Mouse (Mus musculus) heart, embryonic 16.5 days (tissue): ENCODE measurements around the gene Syt1. TPM values are rescaled to one million over a fixed set of nuclear protein-coding genes. Genes with fewer than 3 reads are reported as not detected.

Experiments used
- ATAC-seq: fragments of 200-750 bp; cut with Nextera tagmentation; replicated peaks from 2 replicates; pipeline ENCODE4 v1.8.0; 2017; ENCODE audit warnings: moderate number of reproducible peaks; ENCODE audit not compliant: insufficient read depth, low FRiP score; ENCODE audit errors: extremely low read depth
- H3K27ac ChIP-seq: fragments of 300-500 bp; sonication (generic); 2 replicates; pipeline ENCODE4 v1.5.1; 2014; ENCODE audit warnings: mild to moderate bottlenecking, low read length, control low read depth, moderate library complexity
- H3K27me3 ChIP-seq: fragments of 300-500 bp; sonication (generic); 2 replicates; pipeline ENCODE4 v1.6.1; 2014; ENCODE audit warnings: low read length, mixed read lengths; ENCODE audit not compliant: control insufficient read depth, insufficient read depth
- H3K36me3 ChIP-seq: fragments of 300-500 bp; sonication (generic); 2 replicates; pipeline ENCODE4 v1.6.1; 2014; ENCODE audit not compliant: control insufficient read depth, insufficient read depth
- H3K4me1 ChIP-seq: fragments of 300-500 bp; sonication (generic); 2 replicates; pipeline ENCODE4 v1.6.1; 2014; ENCODE audit warnings: low read length, mixed read lengths; ENCODE audit not compliant: control insufficient read depth, insufficient read depth
- H3K4me2 ChIP-seq: fragments of 300-500 bp; sonication (generic); 2 replicates; pipeline ENCODE4 v1.6.1; 2014; ENCODE audit warnings: low read depth, mild to moderate bottlenecking, control low read depth, low read length
- H3K4me3 ChIP-seq: fragments of 300-500 bp; sonication (generic); 2 replicates; pipeline ENCODE4 v1.5.1; 2014; ENCODE audit warnings: mild to moderate bottlenecking, control low read depth, low read length
- H3K9ac ChIP-seq: fragments of 300-500 bp; sonication (generic); 2 replicates; pipeline ENCODE4 v1.6.1; 2014; ENCODE audit warnings: low read length, control low read depth
- H3K9me3 ChIP-seq: fragments of 300-500 bp; sonication (generic); replicated peaks from 2 replicates; pipeline ENCODE4 v1.6.1; 2016; ENCODE audit warnings: low read length; ENCODE audit not compliant: control insufficient read depth
- WGBS: fragments of 180-500 bp; shearing (Covaris S2); extraction: QIAGEN DNeasy Blood & Tissue Kit; methylation state at CpG from one replicate; pipeline ENCODE4 v1.1.7; 2014; 5-methylcytosine and 5-hydroxymethylcytosine counted together
- polyA plus RNA-seq: library from polyadenylated mRNA; unstranded; fragments of >200 nt; fragmentation: Nextera tagmentation; extraction: Ambion mirVana; gene quantifications from 2 replicates; pipeline ENCODE4 v1.2.1, GENCODE M21; 2015

The Syt1 gene
- polyA plus RNA-seq, 1 experiment from 2014 or later: 0.91 TPM

- Histone ChIP-seq H3K4me2 (no peak overlapping the region), H3K4me1 (no peaks in the 10 kb centered on the region), H3K36me3 (no peaks in the 10 kb centered on the region), H3K4me3 (no peak overlapping the region), H3K27me3 (no peaks in the 10 kb centered on the region), H3K9me3 (no peaks in the 10 kb centered on the region), H3K9ac (no peak overlapping the region), H3K27ac (no peak overlapping the region)
- WGBS: 62% methylated on average over 14 of the region's 14 CpGs
- ATAC-seq: no peak
Observed at GRCm38 (mm10) chr10:108701361-108702128, 309.2 kb downstream of the Syt1 start.

GRCm38 (mm10) chr10:108699946-108700345, 310.8 kb downstream of the Syt1 start, which contains the start of gene Gm5136:
TSS of gene Gm5136 (minus strand) at chr10:108700160.
- WGBS: 92% methylated on average over 9 of the region's 9 CpGs
- no peak for ATAC-seq
- H3K27me3 ChIP-seq: no peaks in the 10 kb centered on the region

GRCm38 (mm10) chr10:108697062-108697461, 313.7 kb downstream of the Syt1 start:
- ATAC-seq: no peak
- H3K36me3 ChIP-seq: no peaks in the 10 kb centered on the region
- no peak overlapping the region for H3K4me3 ChIP-seq
- no peak overlapping the region for H3K4me2 ChIP-seq
- no peaks in the 10 kb centered on the region for H3K4me1 ChIP-seq
- H3K27ac ChIP-seq: no peak overlapping the region
- no peaks in the 10 kb centered on the region for H3K27me3 ChIP-seq
- no peak overlapping the region for H3K9ac ChIP-seq
- no peaks in the 10 kb centered on the region for H3K9me3 ChIP-seq
- 56% methylated on average over 5 of the region's 5 CpGs for WGBS

More at GRCm38 (mm10) chr10:108699946-108700345, 310.8 kb downstream of the Syt1 start, which contains the start of gene Gm5136:
- H3K4me3 ChIP-seq: no peak within 1 kb of the TSS
- no peak within 1 kb of the TSS for H3K27ac ChIP-seq
- H3K9me3 ChIP-seq: no peaks in the 10 kb centered on the region
- no peaks in the 10 kb centered on the region for H3K36me3 ChIP-seq
- H3K4me2 ChIP-seq: no peak within 1 kb of the TSS
- no peak within 1 kb of the TSS for H3K9ac ChIP-seq
- H3K4me1 ChIP-seq: no peaks in the 10 kb centered on the region

GRCm38 (mm10) chr10:108690954-108691353, 319.8 kb downstream of the Syt1 start:
- Histone ChIP-seq H3K9ac (no peak overlapping the region), H3K27ac (no peak overlapping the region), H3K4me1 (no peaks in the 10 kb centered on the region), H3K27me3 (no peaks in the 10 kb centered on the region), H3K4me3 (no peak overlapping the region), H3K36me3 (no peaks in the 10 kb centered on the region), H3K9me3 (no peaks in the 10 kb centered on the region), H3K4me2 (no peak overlapping the region)
- ATAC-seq: no peak
- 70% methylated on average over 9 of the region's 9 CpGs for WGBS

- Histone ChIP-seq H3K4me1 (no peaks in the 10 kb centered on the region), H3K9me3 (no peaks in the 10 kb centered on the region), H3K27ac (no peak overlapping the region), H3K4me3 (no peak overlapping the region), H3K27me3 (no peaks in the 10 kb centered on the region), H3K36me3 (no peaks in the 10 kb centered on the region), H3K4me2 (no peak overlapping the region), H3K9ac (no peak overlapping the region)
- 46% methylated on average over 4 of the region's 4 CpGs for WGBS
- ATAC-seq: no peak
Observed at GRCm38 (mm10) chr10:108686696-108687095, 324.1 kb downstream of the Syt1 start.

GRCm38 (mm10) chr10:108679675-108680390, 330.9 kb downstream of the Syt1 start:
- Histone ChIP-seq H3K9ac (no peak overlapping the region), H3K4me1 (peaks cover 9% of the 10 kb centered on the region), H3K4me3 (no peak overlapping the region), H3K27ac (0 out of 2 replicates have a peak overlapping the region, but pooled peaks have one; percentile 2), H3K36me3 (no peaks in the 10 kb centered on the region), H3K9me3 (no peaks in the 10 kb centered on the region), H3K27me3 (no peaks in the 10 kb centered on the region), H3K4me2 (no peak overlapping the region)
- ATAC-seq: peak; percentile 70
- WGBS: 28% methylated on average over 14 of the region's 14 CpGs

GRCm38 (mm10) chr10:108677053-108677452, 333.7 kb downstream of the Syt1 start:
- no peak for ATAC-seq
- H3K4me1 ChIP-seq: peaks cover 9% of the 10 kb centered on the region
- no peaks in the 10 kb centered on the region for H3K27me3 ChIP-seq
- no peaks in the 10 kb centered on the region for H3K9me3 ChIP-seq
- 72% methylated on average over 8 of the region's 8 CpGs for WGBS
- H3K4me2 ChIP-seq: no peak overlapping the region
- H3K36me3 ChIP-seq: no peaks in the 10 kb centered on the region
- no peak overlapping the region for H3K4me3 ChIP-seq
- H3K9ac ChIP-seq: no peak overlapping the region
- H3K27ac ChIP-seq: no peak overlapping the region

- WGBS: 85% methylated on average over 3 of the region's 3 CpGs
- Histone ChIP-seq H3K27me3 (no peaks in the 10 kb centered on the region), H3K36me3 (no peaks in the 10 kb centered on the region), H3K4me1 (no peaks in the 10 kb centered on the region), H3K27ac (no peak overlapping the region), H3K9ac (no peak overlapping the region), H3K4me2 (no peak overlapping the region), H3K4me3 (no peak overlapping the region), H3K9me3 (no peaks in the 10 kb centered on the region)
- ATAC-seq: no peak
Observed at GRCm38 (mm10) chr10:108668944-108669343, 341.8 kb downstream of the Syt1 start.

- H3K27ac ChIP-seq: no peak overlapping the region
- H3K9ac ChIP-seq: no peak overlapping the region
- no peaks in the 10 kb centered on the region for H3K9me3 ChIP-seq
- no peaks in the 10 kb centered on the region for H3K4me1 ChIP-seq
- no peak overlapping the region for H3K4me3 ChIP-seq
- no peaks in the 10 kb centered on the region for H3K27me3 ChIP-seq
- H3K4me2 ChIP-seq: no peak overlapping the region
- no peak for ATAC-seq
- 70% methylated on average over 3 of the region's 3 CpGs for WGBS
- no peaks in the 10 kb centered on the region for H3K36me3 ChIP-seq
Observed at GRCm38 (mm10) chr10:108660295-108660694, 350.5 kb downstream of the Syt1 start.
